Mouse (Mus musculus): ENCODE data around the gene Bloc1s1. TPM values are rescaled to one million over a fixed set of nuclear protein-coding genes. Genes with fewer than 3 reads are reported as not detected.

Gene Bloc1s1
- total RNA-seq, 1 experiment: 90.0 TPM

DNA sequence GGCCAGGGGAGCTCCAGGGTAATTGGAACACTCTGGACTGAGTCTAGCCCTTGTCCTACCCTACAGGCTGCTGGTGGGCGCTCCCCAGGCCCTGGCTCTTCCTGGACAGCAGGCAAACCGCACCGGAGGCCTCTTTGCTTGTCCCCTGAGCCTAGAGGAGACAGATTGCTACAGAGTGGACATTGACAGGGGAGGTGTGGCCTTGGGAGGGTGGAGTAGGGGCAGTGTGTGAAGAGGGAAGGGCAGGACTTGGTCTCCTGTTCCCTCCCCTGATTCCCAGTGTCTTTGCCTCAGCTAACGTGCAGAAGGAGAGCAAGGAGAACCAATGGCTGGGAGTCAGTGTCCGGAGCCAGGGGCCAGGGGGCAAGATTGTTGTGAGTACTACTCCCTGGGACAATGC, 15.1 kb upstream of the Bloc1s1 start:
- TF ChIP-seq ZC3H11A (IDR thresholded peaks at IDR 0.05; ENCODE audit: borderline replicate concordance, low read depth, low read length): no peak
- no peak for TF ChIP-seq HCFC1 (IDR thresholded peaks at IDR 0.05; ENCODE audit: borderline replicate concordance, insufficient read depth, low read length)
- no peak for TF ChIP-seq CHD2 (IDR thresholded peaks at IDR 0.05; ENCODE audit: low read depth, low read length)
- TF ChIP-seq MAFK (IDR thresholded peaks at IDR 0.05; ENCODE audit: insufficient read depth, low read depth, low read length): no peak
- no peak for TF ChIP-seq ZNF384 (IDR thresholded peaks at IDR 0.05; ENCODE audit: low read depth, low read length)
- DNase-seq (ENCODE audit: low read depth, low spot score): no peak
- no peaks in the 10 kb centered on the region for H3K9me3 ChIP-seq (ENCODE audit: control insufficient read depth, insufficient read depth, low read depth, low read length)
- no peaks in the 10 kb centered on the region for H3K36me3 ChIP-seq (ENCODE audit: control insufficient read depth, insufficient read depth, low read length, poor library complexity, severe bottlenecking)
- H3K9ac ChIP-seq (ENCODE audit: insufficient read depth, low read depth, low read length, poor library complexity, severe bottlenecking): no peak overlapping the region
- H3K27ac ChIP-seq (ENCODE audit: insufficient read depth, low read depth, low read length, poor library complexity, severe bottlenecking): no peak overlapping the region
- no peak overlapping the region for H3K4me3 ChIP-seq (ENCODE audit: insufficient read depth in 1 of 2, low read depth in 1 of 2, low read length in 2 of 2, poor library complexity in 1 of 2, severe bottlenecking in 1 of 2)
- H3K4me1 ChIP-seq (ENCODE audit: control insufficient read depth in 2 of 2, insufficient read depth in 2 of 2, low read length in 2 of 2, poor library complexity in 1 of 2): peaks cover 0 to 2% of the 10 kb centered on the region in 2 experiments; a peak in 1 of 4 replicates
- in situ Hi-C loops (cut with MboI; ENCODE audit: low sequenced_read_pairs in 2 of 2, unreplicated experiment in 2 of 2): no loop called here

DNA sequence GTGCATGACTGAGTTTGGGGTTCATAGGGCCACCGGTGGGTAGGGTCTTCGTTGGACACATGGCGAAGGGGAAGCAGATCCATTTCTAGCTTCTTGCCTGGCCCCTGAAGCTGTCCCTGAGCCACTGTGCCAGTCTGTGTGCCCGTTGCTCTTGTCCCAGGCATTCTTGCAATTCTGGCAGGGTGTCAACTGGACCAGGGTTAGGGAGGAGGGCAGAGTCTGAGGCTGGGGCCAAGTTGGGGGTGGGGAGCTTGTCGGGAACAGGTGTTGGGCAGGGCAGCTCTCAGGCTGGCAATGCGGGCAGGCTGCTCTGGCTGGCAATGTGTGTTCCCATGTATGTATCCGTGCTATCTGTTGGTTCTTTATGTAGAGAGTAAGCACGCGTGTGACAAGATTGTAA, 14.6 kb upstream of the Bloc1s1 start:
- Histone ChIP-seq H3K9ac (ENCODE audit: insufficient read depth, low read depth, low read length, poor library complexity, severe bottlenecking) (no peak overlapping the region), H3K4me3 (ENCODE audit: insufficient read depth in 1 of 2, low read depth in 1 of 2, low read length in 2 of 2, poor library complexity in 1 of 2, severe bottlenecking in 1 of 2) (no peak overlapping the region), H3K27ac (ENCODE audit: insufficient read depth, low read depth, low read length, poor library complexity, severe bottlenecking) (no peak overlapping the region), H3K36me3 (ENCODE audit: control insufficient read depth, insufficient read depth, low read length, poor library complexity, severe bottlenecking) (no peaks in the 10 kb centered on the region), H3K9me3 (ENCODE audit: control insufficient read depth, insufficient read depth, low read depth, low read length) (no peaks in the 10 kb centered on the region), H3K4me1 (ENCODE audit: control insufficient read depth in 2 of 2, insufficient read depth in 2 of 2, low read length in 2 of 2, poor library complexity in 1 of 2) (peaks cover 0 to 2% of the 10 kb centered on the region in 2 experiments; a peak in 1 of 4 replicates)
- in situ Hi-C loops (cut with MboI; ENCODE audit: low sequenced_read_pairs in 2 of 2, unreplicated experiment in 2 of 2): no loop called here
- no peak for DNase-seq (ENCODE audit: low read depth, low spot score)
- no peak for TF ChIP-seq MAFK (IDR thresholded peaks at IDR 0.05; ENCODE audit: insufficient read depth, low read depth, low read length)

DNA sequence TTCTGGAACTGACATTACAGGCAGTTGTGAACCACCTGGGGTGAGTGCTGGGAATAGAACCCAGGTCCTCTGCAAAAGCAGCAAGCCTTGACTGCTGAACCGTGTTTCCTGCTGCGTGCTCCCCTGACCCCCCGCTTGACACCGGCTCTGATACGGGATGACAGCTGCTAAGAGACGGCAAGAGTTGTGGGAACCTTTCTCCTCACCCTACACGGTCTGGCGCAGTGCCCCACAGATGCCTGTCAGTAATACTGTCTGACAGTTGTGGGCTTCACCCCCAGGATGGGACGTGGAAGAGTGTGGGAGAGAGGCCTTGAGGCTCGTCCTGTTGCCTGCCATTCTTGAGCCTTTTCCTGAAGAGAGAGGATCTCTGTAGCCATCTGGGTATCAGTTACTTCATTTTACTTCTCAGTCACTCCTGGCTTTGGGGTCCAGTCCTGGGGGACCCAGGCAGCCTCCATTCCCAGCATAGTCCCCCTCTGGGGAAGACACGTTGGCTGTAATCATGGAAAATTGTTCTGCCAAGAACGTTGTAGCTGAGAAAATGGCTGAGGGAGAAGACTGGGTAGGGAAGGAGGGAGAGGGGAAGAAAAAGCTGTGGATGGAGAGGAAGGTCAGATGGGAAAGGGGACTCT, 14.0 kb upstream of the Bloc1s1 start:
- Histone ChIP-seq H3K9ac (ENCODE audit: insufficient read depth, low read depth, low read length, poor library complexity, severe bottlenecking) (no peak overlapping the region), H3K36me3 (ENCODE audit: control insufficient read depth, insufficient read depth, low read length, poor library complexity, severe bottlenecking) (no peaks in the 10 kb centered on the region), H3K4me3 (ENCODE audit: insufficient read depth in 1 of 2, low read depth in 1 of 2, low read length in 2 of 2, poor library complexity in 1 of 2, severe bottlenecking in 1 of 2) (no peak overlapping the region), H3K4me1 (ENCODE audit: control insufficient read depth in 2 of 2, insufficient read depth in 2 of 2, low read length in 2 of 2, poor library complexity in 1 of 2) (peaks cover 0 to 2% of the 10 kb centered on the region in 2 experiments; a peak in 1 of 4 replicates), H3K27ac (ENCODE audit: insufficient read depth, low read depth, low read length, poor library complexity, severe bottlenecking) (no peak overlapping the region), H3K9me3 (ENCODE audit: control insufficient read depth, insufficient read depth, low read depth, low read length) (no peaks in the 10 kb centered on the region)
- TF ChIP-seq MAFK (IDR thresholded peaks at IDR 0.05; ENCODE audit: insufficient read depth, low read depth, low read length): no peak
- TF ChIP-seq ZC3H11A (IDR thresholded peaks at IDR 0.05; ENCODE audit: borderline replicate concordance, low read depth, low read length): no peak
- TF ChIP-seq CHD2 (IDR thresholded peaks at IDR 0.05; ENCODE audit: low read depth, low read length): no peak
- TF ChIP-seq ZNF384 (IDR thresholded peaks at IDR 0.05; ENCODE audit: low read depth, low read length): no peak
- TF ChIP-seq HCFC1 (IDR thresholded peaks at IDR 0.05; ENCODE audit: borderline replicate concordance, insufficient read depth, low read length): no peak
- no peak for DNase-seq (ENCODE audit: low read depth, low spot score)
- in situ Hi-C loops (cut with MboI; ENCODE audit: low sequenced_read_pairs in 2 of 2, unreplicated experiment in 2 of 2): no loop called here

DNA sequence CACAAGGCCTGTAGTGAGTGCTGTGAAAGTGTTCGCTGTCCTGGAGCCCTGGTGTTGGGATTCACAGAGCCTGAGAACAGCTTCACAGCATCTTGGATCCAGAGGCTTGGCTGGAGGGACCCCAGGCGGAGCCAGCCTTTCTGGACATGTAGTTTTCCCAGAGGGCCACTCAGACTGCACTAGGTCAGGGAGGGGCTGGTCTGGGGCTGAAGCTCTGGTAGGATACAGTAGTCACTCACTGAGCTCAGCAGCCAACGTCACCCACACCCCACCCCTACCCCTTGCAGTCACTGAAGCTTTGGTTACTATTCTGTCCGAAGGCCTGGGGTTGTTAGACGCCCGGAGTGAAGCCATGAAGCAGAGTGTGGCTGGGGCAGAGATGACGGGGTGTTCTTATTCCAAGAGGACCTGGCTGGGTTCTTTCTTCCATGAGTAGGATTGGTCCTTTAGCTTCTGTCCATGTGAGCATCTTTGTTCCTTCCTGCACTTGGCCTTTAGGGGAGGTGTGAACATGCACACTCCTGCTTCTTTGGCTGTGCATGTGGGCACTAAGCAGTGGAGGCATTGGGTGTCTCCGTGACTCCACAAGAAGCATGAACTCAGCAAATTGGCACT, 12.1 kb upstream of the Bloc1s1 start:
- no peak overlapping the region for H3K4me3 ChIP-seq (ENCODE audit: insufficient read depth in 1 of 2, low read depth in 1 of 2, low read length in 2 of 2, poor library complexity in 1 of 2, severe bottlenecking in 1 of 2)

More for the DNA sequence above, 12.1 kb upstream of the Bloc1s1 start:
- no peak overlapping the region for H3K9ac ChIP-seq (ENCODE audit: insufficient read depth, low read depth, low read length, poor library complexity, severe bottlenecking)
- DNase-seq (ENCODE audit: low read depth, low spot score): no peak
- peaks cover 0 to 2% of the 10 kb centered on the region in 2 experiments; a peak in 1 of 4 replicates for H3K4me1 ChIP-seq (ENCODE audit: control insufficient read depth in 2 of 2, insufficient read depth in 2 of 2, low read length in 2 of 2, poor library complexity in 1 of 2)
- no peak overlapping the region for H3K27ac ChIP-seq (ENCODE audit: insufficient read depth, low read depth, low read length, poor library complexity, severe bottlenecking)
- TF ChIP-seq HCFC1 (IDR thresholded peaks at IDR 0.05; ENCODE audit: borderline replicate concordance, insufficient read depth, low read length) (no peak), ZNF384 (IDR thresholded peaks at IDR 0.05; ENCODE audit: low read depth, low read length) (no peak), CHD2 (IDR thresholded peaks at IDR 0.05; ENCODE audit: low read depth, low read length) (no peak), ZC3H11A (IDR thresholded peaks at IDR 0.05; ENCODE audit: borderline replicate concordance, low read depth, low read length) (no peak), MAFK (IDR thresholded peaks at IDR 0.05; ENCODE audit: insufficient read depth, low read depth, low read length) (no peak)
- in situ Hi-C loops (cut with MboI; ENCODE audit: low sequenced_read_pairs in 2 of 2, unreplicated experiment in 2 of 2): no loop called here
- H3K9me3 ChIP-seq (ENCODE audit: control insufficient read depth, insufficient read depth, low read depth, low read length): no peaks in the 10 kb centered on the region
- H3K36me3 ChIP-seq (ENCODE audit: control insufficient read depth, insufficient read depth, low read length, poor library complexity, severe bottlenecking): no peaks in the 10 kb centered on the region

All from ES-E14 (cell line).